Mouse (Mus musculus): ENCODE data around the gene Gda. TPM values are rescaled to one million over a fixed set of nuclear protein-coding genes. Genes with fewer than 3 reads are reported as not detected.

Gene Gda
- total RNA-seq (2021), result 1 to 10 TPM; 7.4 to 7.8 TPM
- long read RNA-seq, experiment 1, partial matches to known transcripts, result 0 of 2 reads
- long read RNA-seq, experiment 1, other reads (novel, unspliced or antisense), result 2 of 2 reads
- long read RNA-seq, experiment 2, full-length matches to known transcripts, result 2 of 5 reads
- long read RNA-seq, experiment 2, partial matches to known transcripts, result 0 of 5 reads
- long read RNA-seq, experiment 2, other reads (novel, unspliced or antisense), result 3 of 5 reads

DNA sequence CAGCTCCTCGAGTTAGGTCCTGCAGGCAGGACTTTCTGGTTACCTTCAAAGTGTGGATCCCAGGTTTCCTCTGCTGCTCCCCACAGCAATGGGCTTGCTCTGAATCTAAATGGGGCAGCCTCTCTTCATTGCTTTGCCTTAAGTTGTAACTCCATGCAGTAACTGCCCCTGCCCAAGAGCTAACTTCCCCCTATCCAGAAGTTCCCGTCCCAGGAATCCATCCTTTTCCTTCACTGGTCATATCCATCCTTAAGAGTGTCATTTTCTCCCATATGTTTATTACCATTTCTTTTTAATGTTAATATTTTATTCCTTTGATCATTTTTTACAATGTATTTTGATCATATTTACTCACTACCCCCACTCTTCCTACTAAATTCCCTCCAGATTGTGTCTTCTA lies at the start of gene Gda:
TSS of gene Gda (minus strand) at position 101 of the 400 bp plus-strand sequence.
- Histone ChIP-seq H3K27ac (peak within 1 kb of the TSS; percentile 91), H3K4me3 (peak within 1 kb of the TSS; percentile 77)
- TF ChIP-seq CTCF (IDR thresholded peaks at IDR 0.05), result no peak
- intact Hi-C loops (cut with DNase I), result loop anchor here (2.0 kb wide), 1 partner anchor 101 kb away; no protein-coding TSS in a partner anchor
- no peak for DNase-seq

DNA sequence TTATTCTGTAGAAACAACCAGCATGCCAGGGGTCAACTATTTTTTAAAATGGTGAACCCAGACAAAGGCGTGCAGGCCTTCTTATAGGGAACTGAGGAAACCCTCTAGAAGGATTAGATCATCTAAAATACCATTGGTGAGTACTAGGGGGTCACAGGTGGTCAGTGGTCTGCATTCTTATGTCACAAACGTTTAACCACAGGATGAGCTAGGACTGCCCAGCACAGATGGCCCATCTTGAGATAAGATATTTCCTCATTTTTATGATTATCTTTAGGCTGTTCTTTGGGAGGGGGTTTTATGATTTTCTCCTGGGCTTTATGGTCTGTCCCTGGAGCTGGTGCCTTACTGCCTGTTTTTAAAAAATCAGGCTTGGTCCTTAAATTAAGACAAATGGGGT lies 47.0 kb upstream of the Gda start:
- no peak for TF ChIP-seq CTCF (IDR thresholded peaks at IDR 0.05)
- H3K27ac ChIP-seq, result no peak overlapping the region
- DNase-seq, result no peak
- intact Hi-C loops (cut with DNase I), result no loop called here
- no peak overlapping the region for H3K4me3 ChIP-seq

DNA sequence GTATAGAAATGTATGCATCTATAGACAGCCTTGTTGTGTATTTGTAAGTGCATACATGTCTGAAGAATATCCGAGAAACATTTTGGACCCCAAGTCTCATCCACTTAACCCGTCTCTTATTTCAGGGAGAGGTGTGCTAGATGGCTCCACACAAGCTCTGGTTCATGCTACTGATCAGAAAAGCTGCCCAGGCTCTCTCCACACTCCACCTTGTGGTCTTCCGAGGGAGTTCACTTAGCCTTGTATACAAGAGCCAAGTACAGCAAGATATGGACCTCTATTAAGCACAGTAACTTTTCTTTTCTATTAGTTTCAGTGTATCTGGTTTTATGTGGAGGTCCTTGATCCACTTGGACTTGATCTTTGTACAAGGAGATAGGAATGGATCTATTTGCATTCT lies 36.9 kb upstream of the Gda start:
- TF ChIP-seq CTCF (IDR thresholded peaks at IDR 0.05), result peak; percentile 75
- peak; percentile 51 for DNase-seq
- intact Hi-C loops (cut with DNase I), result loop anchor here (1.0 kb wide), 1 partner anchor 137 kb away; no protein-coding TSS in a partner anchor

DNA sequence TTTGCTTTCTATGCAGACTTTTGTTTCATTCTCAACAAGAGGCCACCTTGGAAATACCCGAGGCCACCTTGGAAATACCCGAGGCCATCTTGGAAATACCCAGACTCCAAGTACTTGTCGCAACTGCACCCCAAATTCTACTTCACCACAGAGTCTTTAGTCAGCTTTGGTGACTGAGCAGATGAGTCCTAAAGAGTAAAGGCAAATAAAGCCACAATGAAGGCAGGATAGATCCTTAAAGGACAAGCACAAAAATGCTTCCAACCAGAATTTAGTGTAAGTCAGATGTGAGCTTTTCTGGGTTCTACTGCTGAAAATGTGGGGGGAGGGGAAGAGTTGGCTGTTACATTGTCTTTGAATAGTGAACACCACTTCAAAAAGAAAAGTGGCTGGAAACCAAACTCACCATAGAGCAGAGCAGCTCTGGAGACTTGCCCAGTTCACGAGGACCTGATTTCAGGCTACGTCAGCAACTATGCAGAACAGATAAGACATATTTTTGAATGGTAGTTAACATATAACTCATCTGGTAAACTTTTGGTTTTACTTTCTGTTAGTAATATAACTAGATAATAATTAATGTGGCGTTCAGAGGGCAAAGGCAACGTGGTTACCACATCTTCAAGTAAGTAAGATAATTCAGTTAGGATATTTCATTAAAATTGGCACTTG lies 34.5 kb upstream of the Gda start:
- Histone ChIP-seq H3K27ac (no peak overlapping the region), H3K4me3 (no peak overlapping the region)
- intact Hi-C loops (cut with DNase I), result no loop called here
- no peak for DNase-seq
- TF ChIP-seq CTCF (IDR thresholded peaks at IDR 0.05), result no peak

More for the DNA sequence above, 36.9 kb upstream of the Gda start:
- Histone ChIP-seq H3K27ac (no peak overlapping the region), H3K4me3 (no peak overlapping the region)

DNA sequence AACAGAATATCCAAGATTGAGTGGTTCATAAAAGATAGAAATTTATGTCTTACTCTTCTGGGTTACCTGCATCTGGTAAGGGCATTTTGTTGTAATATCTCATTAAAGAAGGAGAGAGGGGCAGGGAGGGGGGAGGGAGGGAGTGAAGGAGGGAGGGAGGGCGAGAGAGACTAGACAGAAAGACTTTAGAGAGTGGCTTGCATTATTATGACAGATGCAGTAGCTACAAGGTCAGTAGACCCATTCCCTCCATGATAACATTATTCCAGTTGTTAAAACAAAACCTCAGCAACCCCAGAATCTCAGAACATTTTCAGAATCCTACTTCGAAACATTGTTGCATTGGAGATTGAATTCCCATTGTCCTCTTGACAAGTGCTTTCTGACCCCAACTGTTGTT lies 33.9 kb upstream of the Gda start:
- no peak for DNase-seq
- Histone ChIP-seq H3K27ac (no peak overlapping the region), H3K4me3 (no peak overlapping the region)
- intact Hi-C loops (cut with DNase I), result no loop called here
- TF ChIP-seq CTCF (IDR thresholded peaks at IDR 0.05), result no peak

DNA sequence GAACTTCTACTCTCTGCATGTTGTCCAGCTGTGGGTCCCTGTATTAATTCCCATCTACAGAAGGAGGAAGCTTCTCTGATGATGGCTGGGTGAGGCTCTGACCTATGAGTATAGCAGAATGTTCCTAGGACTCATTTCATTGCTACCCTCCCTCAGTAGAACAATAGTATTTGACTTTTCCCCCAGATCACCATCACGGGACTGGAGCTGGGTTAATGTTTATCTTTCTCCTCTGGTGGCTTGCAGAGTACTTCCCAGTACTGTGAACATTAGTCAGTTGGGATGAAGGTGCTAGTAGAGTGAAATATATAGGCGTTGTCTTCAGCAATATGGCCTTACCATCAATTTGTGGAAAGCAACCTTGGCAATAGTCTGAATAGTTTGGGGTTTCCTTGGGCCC lies 31.5 kb upstream of the Gda start:
- DNase-seq, result no peak
- TF ChIP-seq CTCF (IDR thresholded peaks at IDR 0.05), result no peak
- Histone ChIP-seq H3K4me3 (no peak overlapping the region), H3K27ac (no peak overlapping the region)
- intact Hi-C loops (cut with DNase I), result no loop called here

DNA sequence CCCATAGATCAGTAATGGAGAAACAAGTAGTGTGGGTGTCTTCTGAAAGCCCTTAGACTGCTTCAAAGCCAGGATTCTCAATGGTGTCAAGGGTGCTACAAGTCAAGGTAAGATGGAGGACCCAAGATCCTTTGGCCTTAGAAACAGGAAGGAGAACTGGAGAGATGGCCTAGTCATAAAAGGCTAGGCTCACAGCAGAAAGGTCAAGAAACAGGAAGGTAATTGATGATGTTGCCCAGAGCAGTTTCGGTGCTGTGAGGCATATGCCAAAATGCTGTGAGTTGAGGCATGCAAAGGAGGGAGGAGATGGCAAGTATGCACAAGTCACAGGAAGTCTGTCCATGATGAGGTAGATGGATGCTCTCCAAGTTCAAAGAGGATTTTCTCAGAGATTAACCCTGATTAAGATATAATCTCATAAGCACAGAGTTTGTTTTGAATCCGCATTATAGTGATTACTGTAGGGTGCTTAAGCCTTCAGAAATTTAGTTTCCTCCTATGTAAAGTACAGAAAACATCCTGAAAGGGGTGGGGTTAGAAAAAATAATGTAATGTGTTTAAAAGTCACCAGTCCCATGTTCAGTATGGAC lies 26.2 kb upstream of the Gda start:
- TF ChIP-seq CTCF (IDR thresholded peaks at IDR 0.05), result no peak
- Histone ChIP-seq H3K27ac (no peak overlapping the region), H3K4me3 (no peak overlapping the region)
- DNase-seq, result no peak
- intact Hi-C loops (cut with DNase I), result no loop called here

DNA sequence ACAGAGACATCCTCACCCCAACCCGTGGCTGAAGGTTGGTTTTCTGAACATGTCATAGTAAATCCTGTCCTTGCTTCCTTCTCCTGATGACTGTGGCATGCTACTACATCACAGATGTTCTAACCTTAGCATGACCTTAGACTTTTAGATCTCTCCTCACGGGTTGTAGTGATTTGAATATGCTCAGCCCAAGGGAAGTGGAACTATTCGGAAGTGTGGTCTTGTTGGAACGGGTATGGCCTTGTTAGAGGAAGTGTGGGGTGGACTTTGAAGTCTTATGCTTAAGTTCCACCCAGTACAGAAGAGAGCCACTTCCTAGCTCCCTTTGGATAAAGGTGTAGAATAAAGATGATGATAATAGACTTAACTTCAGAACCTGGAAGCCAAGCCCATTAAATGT lies 22.6 kb upstream of the Gda start:
- intact Hi-C loops (cut with DNase I), result no loop called here
- DNase-seq, result no peak
- no peak overlapping the region for H3K4me3 ChIP-seq
- no peak overlapping the region for H3K27ac ChIP-seq
- no peak for TF ChIP-seq CTCF (IDR thresholded peaks at IDR 0.05)

DNA sequence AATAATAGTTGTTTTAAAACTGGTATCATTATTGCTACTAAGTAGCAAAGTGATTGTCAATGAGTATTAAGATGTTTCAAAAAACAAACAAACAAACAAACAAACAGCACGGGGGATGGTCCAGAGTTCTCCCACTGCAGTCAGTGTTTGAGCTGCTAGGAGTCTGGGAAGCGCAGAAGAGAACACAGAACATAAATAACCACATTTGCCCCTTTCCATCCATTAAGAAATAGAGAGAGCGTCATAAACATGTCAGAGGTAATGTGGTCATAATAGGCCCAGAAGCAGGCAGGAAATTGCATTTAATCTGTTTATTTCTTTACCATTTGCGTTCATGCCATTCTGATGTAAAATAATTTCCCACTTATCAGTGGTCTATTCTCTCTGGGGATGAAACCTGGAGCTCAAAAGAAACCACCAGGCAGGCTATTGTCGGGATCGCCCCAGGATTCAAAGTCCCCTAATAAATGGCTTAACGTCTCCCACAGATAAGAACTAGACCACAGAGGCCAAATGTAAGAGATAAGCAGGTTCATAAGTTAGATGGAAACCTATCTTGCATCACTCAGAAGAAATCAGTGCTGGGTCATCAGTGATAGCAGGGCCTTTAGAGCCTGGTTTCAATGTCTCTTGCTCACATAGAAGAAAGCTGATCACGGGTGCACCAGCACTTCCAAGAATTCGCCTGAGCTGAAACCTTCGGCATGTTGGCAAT lies 20.7 kb upstream of the Gda start:
- H3K27ac ChIP-seq, result no peak overlapping the region
- intact Hi-C loops (cut with DNase I), result no loop called here
- no peak for TF ChIP-seq CTCF (IDR thresholded peaks at IDR 0.05)
- no peak for DNase-seq
- no peak overlapping the region for H3K4me3 ChIP-seq

DNA sequence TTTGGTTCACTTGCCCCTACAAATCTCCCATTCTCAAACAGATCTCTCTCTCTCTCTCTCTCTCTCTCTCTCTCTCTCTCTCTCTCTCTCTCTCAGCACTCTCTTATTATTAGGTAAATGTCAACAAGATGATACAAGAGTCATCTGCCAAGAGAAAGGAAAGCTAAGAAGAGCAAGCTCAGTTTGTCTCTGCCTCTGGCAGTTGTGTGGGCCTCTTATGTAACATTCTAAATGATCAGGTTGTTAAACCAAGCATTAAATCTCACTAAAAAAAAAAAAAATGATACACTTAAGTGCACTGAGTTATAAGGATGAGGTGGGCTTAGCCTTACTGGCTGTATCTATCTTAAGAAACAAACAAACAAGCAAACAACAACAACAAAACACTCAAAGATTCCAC lies 18.1 kb upstream of the Gda start:
- no peak overlapping the region for H3K27ac ChIP-seq
- TF ChIP-seq CTCF (IDR thresholded peaks at IDR 0.05), result no peak
- no peak for DNase-seq
- intact Hi-C loops (cut with DNase I), result no loop called here
- no peak overlapping the region for H3K4me3 ChIP-seq

DNA sequence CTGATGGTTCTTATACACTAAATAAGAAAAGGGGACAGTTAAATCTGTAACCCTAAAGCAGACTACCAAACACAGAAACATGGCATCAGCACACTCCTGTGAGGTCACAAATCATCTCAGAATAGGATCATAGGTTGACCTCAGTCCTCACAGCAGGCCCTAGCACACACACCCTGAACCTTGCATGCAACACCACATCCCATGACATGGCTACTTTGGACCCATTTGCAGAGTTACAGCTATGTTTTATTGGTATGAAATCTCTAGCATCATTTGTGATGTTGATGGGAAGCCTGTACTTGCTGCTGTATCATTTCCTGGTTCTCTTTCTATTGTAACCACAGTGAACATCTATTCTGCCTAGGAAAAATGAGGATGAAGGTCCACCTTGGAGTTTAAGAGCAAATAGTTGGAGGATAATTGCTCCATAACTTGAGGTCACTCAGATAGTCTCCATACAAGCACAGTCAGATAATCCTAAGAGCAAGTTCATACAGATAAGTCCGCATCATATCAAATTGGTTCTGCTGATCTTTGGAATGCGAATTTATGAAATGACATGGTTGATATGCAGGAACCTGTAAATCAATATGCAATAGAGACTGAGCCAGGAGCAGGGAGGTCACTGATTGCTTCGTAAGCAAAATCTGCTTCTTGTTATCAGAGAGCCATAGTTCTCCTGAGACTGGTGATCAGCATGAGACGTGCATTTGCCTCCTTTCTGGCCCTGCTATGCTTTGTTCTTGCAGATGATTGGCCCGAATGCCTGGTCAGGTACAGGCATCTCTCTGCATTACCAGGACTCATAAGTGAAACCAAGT lies 14.1 kb upstream of the Gda start:
- intact Hi-C loops (cut with DNase I), result no loop called here
- no peak for TF ChIP-seq CTCF (IDR thresholded peaks at IDR 0.05)
- Histone ChIP-seq H3K27ac (no peak overlapping the region), H3K4me3 (no peak overlapping the region)
- no peak for DNase-seq

DNA sequence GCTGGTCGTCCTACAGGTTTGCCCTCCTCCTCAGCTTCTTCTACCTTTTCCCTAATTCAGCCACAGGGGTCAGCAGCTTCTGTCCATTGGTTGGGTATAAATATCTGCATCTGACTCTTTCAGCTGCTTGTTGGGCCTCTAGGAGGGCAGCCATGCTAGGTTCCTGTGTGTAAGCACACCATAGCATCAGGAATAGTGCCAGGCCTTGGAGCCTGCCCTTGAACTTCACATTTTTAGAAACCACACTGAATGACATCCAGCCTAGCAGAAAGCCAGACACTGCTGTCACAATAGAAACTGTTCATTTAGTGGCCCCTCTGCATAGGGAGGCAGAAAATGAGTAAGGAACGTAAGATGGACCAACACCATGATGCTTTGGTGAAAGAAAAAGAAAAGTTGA lies 8.9 kb upstream of the Gda start:
- no peak for TF ChIP-seq CTCF (IDR thresholded peaks at IDR 0.05)
- H3K4me3 ChIP-seq, result no peak overlapping the region
- no peak for DNase-seq
- H3K27ac ChIP-seq, result no peak overlapping the region
- intact Hi-C loops (cut with DNase I), result no loop called here
